Mouse (Mus musculus): ENCODE measurements at regions not wholly inside any gene's neighbourhood (a gene's known extent, or its start where the extent isn't known, plus 50 kb on each side); places are given as distances from the start of the nearest gene placed in this dataset.
A peak's percentile ranks its signal among the peaks of the same experiment; 100 is the strongest.

GRCm38 (mm10) chr2:159057506-159057905, 262.9 kb downstream of the Dhx35 start:
- DNase-seq (peak; percentile 39), ATAC-seq (ENCODE audit: insufficient read depth) (no peak)
- Histone ChIP-seq H3K9ac (no peak overlapping the region), H3K4me3 (ENCODE audit: low read depth, low read length) (no peak overlapping the region), H3K27me3 (ENCODE audit: insufficient read depth, low read length) (no peaks in the 10 kb centered on the region), H3K27ac (ENCODE audit: low read depth) (no peak overlapping the region), H3K36me3 (ENCODE audit: insufficient read depth) (no peaks in the 10 kb centered on the region), H3K9me3 (ENCODE audit: low read depth, low read length) (no peaks in the 10 kb centered on the region), H3K4me1 (ENCODE audit: insufficient read depth) (no peaks in the 10 kb centered on the region), H3K4me2 (no peak overlapping the region)
- 45% methylated on average over 5 of the region's 5 CpGs for WGBS
- no peak for TF ChIP-seq CTCF (IDR thresholded peaks at IDR 0.05; ENCODE audit: low read depth)

- Histone ChIP-seq H3K27me3 (ENCODE audit: insufficient read depth, low read length) (no peaks in the 10 kb centered on the region), H3K4me3 (ENCODE audit: low read depth, low read length) (no peak overlapping the region), H3K36me3 (ENCODE audit: insufficient read depth) (no peaks in the 10 kb centered on the region), H3K4me1 (ENCODE audit: insufficient read depth) (no peaks in the 10 kb centered on the region), H3K4me2 (no peak overlapping the region), H3K27ac (ENCODE audit: low read depth) (no peak overlapping the region), H3K9me3 (ENCODE audit: low read depth, low read length) (no peaks in the 10 kb centered on the region), H3K9ac (no peak overlapping the region)
- peak; percentile 32 for DNase-seq
- 90% methylated on average over 2 of the region's 2 CpGs for WGBS
- no peak for ATAC-seq (ENCODE audit: insufficient read depth)
- TF ChIP-seq CTCF (IDR thresholded peaks at IDR 0.05; ENCODE audit: low read depth) = peak; percentile 26
These were observed 267.7 kb downstream of the Dhx35 start for GRCm38 (mm10) chr2:159062266-159062665.

- no peak for TF ChIP-seq CTCF (IDR thresholded peaks at IDR 0.05; ENCODE audit: low read depth)
- DNase-seq = no peak
These were observed 268.1 kb downstream of the Dhx35 start for GRCm38 (mm10) chr2:159062666-159063065.

GRCm38 (mm10) chr2:159064403-159064970, 269.9 kb downstream of the Dhx35 start:
- no peak overlapping the region for H3K9ac ChIP-seq

More at GRCm38 (mm10) chr2:159062666-159063065, 268.1 kb downstream of the Dhx35 start:
- H3K27me3 ChIP-seq (ENCODE audit: insufficient read depth, low read length) = no peaks in the 10 kb centered on the region
- WGBS = 75% methylated on average over 2 of the region's 2 CpGs
- H3K4me3 ChIP-seq (ENCODE audit: low read depth, low read length) = no peak overlapping the region
- no peak overlapping the region for H3K9ac ChIP-seq
- no peak overlapping the region for H3K27ac ChIP-seq (ENCODE audit: low read depth)
- no peaks in the 10 kb centered on the region for H3K9me3 ChIP-seq (ENCODE audit: low read depth, low read length)
- no peak overlapping the region for H3K4me2 ChIP-seq
- no peak for ATAC-seq (ENCODE audit: insufficient read depth)
- H3K4me1 ChIP-seq (ENCODE audit: insufficient read depth) = no peaks in the 10 kb centered on the region
- H3K36me3 ChIP-seq (ENCODE audit: insufficient read depth) = no peaks in the 10 kb centered on the region

GRCm38 (mm10) chr2:159067506-159067905, 272.9 kb downstream of the Dhx35 start:
- H3K9ac ChIP-seq = no peak overlapping the region
- 59% methylated on average over 7 of the region's 7 CpGs for whole genome bisulfite sequencing
- H3K9me3 ChIP-seq (ENCODE audit: low read depth, low read length) = no peaks in the 10 kb centered on the region
- no peak for DNase-seq
- no peaks in the 10 kb centered on the region for H3K27me3 ChIP-seq (ENCODE audit: insufficient read depth, low read length)
- H3K27ac ChIP-seq (ENCODE audit: low read depth) = no peak overlapping the region
- H3K4me3 ChIP-seq (ENCODE audit: low read depth, low read length) = no peak overlapping the region
- no peak overlapping the region for H3K4me2 ChIP-seq
- no peak for ATAC-seq (ENCODE audit: insufficient read depth)
- H3K4me1 ChIP-seq (ENCODE audit: insufficient read depth) = no peaks in the 10 kb centered on the region
- H3K36me3 ChIP-seq (ENCODE audit: insufficient read depth) = no peaks in the 10 kb centered on the region
- TF ChIP-seq CTCF (IDR thresholded peaks at IDR 0.05; ENCODE audit: low read depth) = no peak

More at GRCm38 (mm10) chr2:159064403-159064970, 269.9 kb downstream of the Dhx35 start:
- Histone ChIP-seq H3K4me1 (ENCODE audit: insufficient read depth) (no peaks in the 10 kb centered on the region), H3K4me3 (ENCODE audit: low read depth, low read length) (no peak overlapping the region), H3K27me3 (ENCODE audit: insufficient read depth, low read length) (no peaks in the 10 kb centered on the region), H3K36me3 (ENCODE audit: insufficient read depth) (no peaks in the 10 kb centered on the region), H3K4me2 (no peak overlapping the region), H3K27ac (ENCODE audit: low read depth) (no peak overlapping the region), H3K9me3 (ENCODE audit: low read depth, low read length) (no peaks in the 10 kb centered on the region)
- TF ChIP-seq CTCF (IDR thresholded peaks at IDR 0.05; ENCODE audit: low read depth) = no peak
- WGBS = 67% methylated on average over 9 of the region's 9 CpGs
- no peak for ATAC-seq (ENCODE audit: insufficient read depth)
- DNase-seq = no peak

GRCm38 (mm10) chr2:159068303-159069020, 273.9 kb downstream of the Dhx35 start:
- H3K36me3 ChIP-seq (ENCODE audit: insufficient read depth) = no peaks in the 10 kb centered on the region
- peak; percentile 63 for ATAC-seq (ENCODE audit: insufficient read depth)
- no peak overlapping the region for H3K4me2 ChIP-seq
- no peak overlapping the region for H3K4me3 ChIP-seq (ENCODE audit: low read depth, low read length)
- WGBS = 43% methylated on average over 7 of the region's 7 CpGs
- peak overlapping the region; percentile 72 for H3K27ac ChIP-seq (ENCODE audit: low read depth)
- DNase-seq = no peak
- 0 out of 2 replicates have a peak, but pooled peaks have one; percentile 40 for TF ChIP-seq CTCF (IDR thresholded peaks at IDR 0.05; ENCODE audit: low read depth)
- H3K9ac ChIP-seq = no peak overlapping the region
- no peaks in the 10 kb centered on the region for H3K4me1 ChIP-seq (ENCODE audit: insufficient read depth)
- no peaks in the 10 kb centered on the region for H3K9me3 ChIP-seq (ENCODE audit: low read depth, low read length)
- H3K27me3 ChIP-seq (ENCODE audit: insufficient read depth, low read length) = no peaks in the 10 kb centered on the region

GRCm38 (mm10) chr2:159069180-159069579, 274.6 kb downstream of the Dhx35 start:
- ATAC-seq (ENCODE audit: insufficient read depth) = peak; percentile 6; the same call in 1 of the 2 replicates

More at GRCm38 (mm10) chr2:159069180-159069579, 274.6 kb downstream of the Dhx35 start:
- Histone ChIP-seq H3K9me3 (ENCODE audit: low read depth, low read length) (no peaks in the 10 kb centered on the region), H3K27ac (ENCODE audit: low read depth) (peak overlapping the region; percentile 72), H3K9ac (no peak overlapping the region), H3K36me3 (ENCODE audit: insufficient read depth) (no peaks in the 10 kb centered on the region), H3K4me2 (no peak overlapping the region), H3K27me3 (ENCODE audit: insufficient read depth, low read length) (no peaks in the 10 kb centered on the region), H3K4me3 (ENCODE audit: low read depth, low read length) (no peak overlapping the region), H3K4me1 (ENCODE audit: insufficient read depth) (no peaks in the 10 kb centered on the region)
- TF ChIP-seq CTCF (IDR thresholded peaks at IDR 0.05; ENCODE audit: low read depth) = no peak
- WGBS = 16% methylated on average over 6 of the region's 6 CpGs
- no peak for DNase-seq

Measured in lung, embryonic 14.5 days (tissue).